ENCODE assay signal across 19 mouse cellular contexts in the genomic region with DNA sequence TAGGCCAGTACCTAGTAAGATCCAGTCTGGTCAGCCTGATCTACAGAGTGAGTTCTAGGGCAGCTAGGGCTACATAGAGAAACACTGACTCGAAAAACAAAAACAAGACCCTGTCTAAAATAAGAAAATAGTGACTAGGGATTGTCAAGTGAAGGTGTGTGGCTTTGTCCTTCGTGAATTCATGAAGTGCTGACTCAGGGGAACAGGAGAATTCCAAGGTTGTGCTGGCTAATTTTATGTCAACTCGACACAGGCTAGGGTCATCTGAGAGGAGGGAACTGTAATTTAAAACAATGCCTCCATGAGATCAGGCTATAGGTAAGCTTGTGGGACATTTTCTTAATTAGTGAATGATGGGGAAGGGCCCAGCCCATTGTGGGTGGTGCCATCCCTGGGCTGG. TPM values are rescaled to one million over a fixed set of nuclear protein-coding genes. Genes with fewer than 3 reads are reported as not detected.
DNase-seq lines count a peak whose midpoint lies in the region; ATAC-seq and TF ChIP-seq lines count a peak whose summit lies in the region.
"Had no signal": no experiment of that assay in that cellular context is flagged by ENCODE, and none has a peak within 500 bp of the region (broad histone marks: within the 10 kb centered on the region; RNA-seq: fewer than 3 reads in every experiment).

No protein-coding gene starts in this region.

- peaks cover 4% of the 10 kb centered on the region; the same call in 1 of the 2 replicates for H3K4me1 ChIP-seq in heart, embryonic 13.5 days
- H3K4me1 ChIP-seq in heart, embryonic 10.5 days: no peaks in the 10 kb centered on the region
- no peaks in the 10 kb centered on the region for H3K4me1 ChIP-seq in midbrain, embryonic 10.5 days
- H3K4me1 ChIP-seq in midbrain, embryonic 11.5 days (ENCODE audit: control insufficient read depth, insufficient read depth, low read length): no peaks in the 10 kb centered on the region
- H3K4me1 ChIP-seq in ES-E14 (ENCODE audit: control insufficient read depth in 2 of 2, insufficient read depth in 2 of 2, low read length in 2 of 2, poor library complexity in 1 of 2): peaks cover 0 to 7% of the 10 kb centered on the region in 2 experiments; a peak in 1 of 4 replicates
- H3K4me1 ChIP-seq: embryonic facial prominence, embryonic 13.5 days; forebrain, embryonic 12.5 days had no signal

- ATAC-seq in heart, embryonic 13.5 days (ENCODE audit: extremely low read depth, insufficient number of reproducible peaks, low FRiP score, low TSS enrichment): no peak
- ATAC-seq in midbrain, embryonic 11.5 days (ENCODE audit: low FRiP score): no peak

- no peak for DNase-seq in heart, embryonic 10.5 days (ENCODE audit: low spot score)
- no peak for DNase-seq in midbrain, embryonic 10.5 days (ENCODE audit: low spot score)
- DNase-seq in midbrain, embryonic 11.5 days (ENCODE audit: low spot score, missing footprints): no peak
- DNase-seq in ES-E14 (ENCODE audit: low read depth, low spot score): no peak
- DNase-seq in adrenal gland, postnatal 10 days: no peak
- DNase-seq in embryo, embryonic 11 days: no peak
- DNase-seq: adrenal gland, postnatal 25 days; B cell, adult 2 months; cerebellum, adult 11 months; cerebellum, adult 18-20 months; cerebellum, adult 8-10 months; cerebellum, adult 9-11 months; cerebellum, postnatal 14 days had no signal

- no peak overlapping the region for H3K4me3 ChIP-seq in heart, embryonic 13.5 days
- no peak overlapping the region for H3K4me3 ChIP-seq in heart, embryonic 10.5 days
- peak overlapping the region; percentile 26; the same call in 1 of the 2 replicates for H3K4me3 ChIP-seq in midbrain, embryonic 10.5 days
- no peak overlapping the region for H3K4me3 ChIP-seq in midbrain, embryonic 11.5 days (ENCODE audit: low read depth, low read length)
- H3K4me3 ChIP-seq in ES-E14 (ENCODE audit: insufficient read depth in 1 of 2, low read depth in 1 of 2, low read length in 2 of 2, poor library complexity in 1 of 2, severe bottlenecking in 1 of 2): no peak overlapping the region
- H3K4me3 ChIP-seq: erythroblast, embryonic 14.5 days; forebrain, embryonic 12.5 days had no signal

- no peak overlapping the region for H3K4me2 ChIP-seq in heart, embryonic 13.5 days
- H3K4me2 ChIP-seq in midbrain, embryonic 11.5 days: no peak overlapping the region

- H3K27ac ChIP-seq in heart, embryonic 13.5 days (replicated peaks): no peak overlapping the region
- H3K27ac ChIP-seq in heart, embryonic 10.5 days: no peak overlapping the region
- H3K27ac ChIP-seq in midbrain, embryonic 10.5 days (replicated peaks): 0 out of 2 replicates have a peak overlapping the region, but pooled peaks have one; percentile 69
- H3K27ac ChIP-seq in midbrain, embryonic 11.5 days (ENCODE audit: low read depth, low read length): no peak overlapping the region
- no peak overlapping the region for H3K27ac ChIP-seq in ES-E14 (ENCODE audit: insufficient read depth, low read depth, low read length, poor library complexity, severe bottlenecking)
- H3K27ac ChIP-seq: embryonic facial prominence, embryonic 13.5 days; embryonic facial prominence, embryonic 15.5 days; forebrain, embryonic 12.5 days had no signal

- in situ Hi-C loops in ES-E14 (cut with MboI; ENCODE audit: low sequenced_read_pairs in 2 of 2, unreplicated experiment in 2 of 2): no loop called here

- H3K36me3 ChIP-seq in heart, embryonic 13.5 days: no peaks in the 10 kb centered on the region
- no peaks in the 10 kb centered on the region for H3K36me3 ChIP-seq in heart, embryonic 10.5 days
- no peaks in the 10 kb centered on the region for H3K36me3 ChIP-seq in midbrain, embryonic 10.5 days
- H3K36me3 ChIP-seq in midbrain, embryonic 11.5 days (ENCODE audit: control insufficient read depth, insufficient read depth, low read length): no peaks in the 10 kb centered on the region
- H3K36me3 ChIP-seq in ES-E14 (ENCODE audit: control insufficient read depth, insufficient read depth, low read length, poor library complexity, severe bottlenecking): no peaks in the 10 kb centered on the region
- H3K36me3 ChIP-seq: embryonic facial prominence, embryonic 13.5 days; embryonic facial prominence, embryonic 15.5 days; forebrain, embryonic 10.5 days; forebrain, embryonic 12.5 days had no signal

- 68% methylated on average over 3 of the region's 3 CpGs for WGBS in heart, embryonic 13.5 days
- 76% methylated on average over 3 of the region's 3 CpGs for WGBS in heart, embryonic 10.5 days
- 77% methylated on average over 3 of the region's 3 CpGs for WGBS in midbrain, embryonic 10.5 days
- 80% methylated on average over 3 of the region's 3 CpGs for WGBS in midbrain, embryonic 11.5 days

- H3K9me3 ChIP-seq in heart, embryonic 13.5 days: no peaks in the 10 kb centered on the region
- no peaks in the 10 kb centered on the region for H3K9me3 ChIP-seq in heart, embryonic 10.5 days
- no peaks in the 10 kb centered on the region for H3K9me3 ChIP-seq in midbrain, embryonic 10.5 days (replicated peaks)
- no peaks in the 10 kb centered on the region for H3K9me3 ChIP-seq in midbrain, embryonic 11.5 days (ENCODE audit: control insufficient read depth, low read length)
- H3K9me3 ChIP-seq in ES-E14 (ENCODE audit: control insufficient read depth, insufficient read depth, low read depth, low read length): no peaks in the 10 kb centered on the region
- H3K9me3 ChIP-seq: embryonic facial prominence, embryonic 13.5 days; embryonic facial prominence, embryonic 15.5 days; forebrain, embryonic 10.5 days; forebrain, embryonic 12.5 days had no signal

- peaks cover 4% of the 10 kb centered on the region; the same call in 1 of the 2 replicates for H3K27me3 ChIP-seq in heart, embryonic 13.5 days (replicated peaks)
- no peaks in the 10 kb centered on the region for H3K27me3 ChIP-seq in heart, embryonic 10.5 days (ENCODE audit: insufficient read depth, poor library complexity, severe bottlenecking)
- H3K27me3 ChIP-seq in midbrain, embryonic 10.5 days (ENCODE audit: low read depth, poor library complexity, severe bottlenecking): peaks cover 10% of the 10 kb centered on the region
- H3K27me3 ChIP-seq in midbrain, embryonic 11.5 days (ENCODE audit: control insufficient read depth, insufficient read depth, low read length): no peaks in the 10 kb centered on the region
- H3K27me3 ChIP-seq: embryonic facial prominence, embryonic 13.5 days; embryonic facial prominence, embryonic 15.5 days; forebrain, embryonic 12.5 days had no signal

- H3K9ac ChIP-seq in heart, embryonic 13.5 days: 0 out of 2 replicates have a peak overlapping the region, but pooled peaks have one; percentile 58
- H3K9ac ChIP-seq in midbrain, embryonic 11.5 days (ENCODE audit: low read length): no peak overlapping the region
- H3K9ac ChIP-seq in ES-E14 (ENCODE audit: insufficient read depth, low read depth, low read length, poor library complexity, severe bottlenecking): no peak overlapping the region
- H3K9ac ChIP-seq: embryonic facial prominence, embryonic 13.5 days; embryonic facial prominence, embryonic 15.5 days; forebrain, embryonic 12.5 days had no signal

TF ChIP-seq in ES-E14, 5 proteins besides CTCF, POLR2A, EP300 and RAD21:
- TF ChIP-seq ZNF384 (IDR thresholded peaks at IDR 0.05; ENCODE audit: low read depth, low read length) (no peak), MAFK (IDR thresholded peaks at IDR 0.05; ENCODE audit: insufficient read depth, low read depth, low read length) (peak; percentile 82)

RNA-seq across cellular contexts. Expression of a gene that starts 4.6 kb away (rescaled TPM):
- polyA plus RNA-seq in heart, embryonic 13.5 days (2015; fragmentation: Nextera tagmentation; extraction: Ambion mirVana): 55.2 and 57.1 TPM in 2 replicates
- 66.0 and 68.7 TPM in 2 replicates for polyA plus RNA-seq in heart, embryonic 10.5 days (2016; fragmentation: Nextera tagmentation; extraction: Ambion mirVana)
- 75.2 and 110 TPM in 2 replicates for polyA plus RNA-seq in midbrain, embryonic 10.5 days (2016; fragmentation: Nextera tagmentation; extraction: Ambion mirVana)
- 124 and 138 TPM in 2 replicates for polyA plus RNA-seq in midbrain, embryonic 11.5 days (2014; fragmentation: Nextera tagmentation; extraction: Ambion mirVana)
- 18.9 and 22.8 TPM in 2 replicates for total RNA-seq in ES-E14 (2012; rRNA removed)
- total RNA-seq in adrenal gland, postnatal 10 days (2021): 100 to 1,000 TPM in 1 of 2 experiments, 10 to 100 TPM in 1; 94.1 to 123 TPM

RNA-seq across cellular contexts. Expression of a gene that starts 39.5 kb away (rescaled TPM):
- 1,202 and 1,344 TPM in 2 replicates for polyA plus RNA-seq in heart, embryonic 13.5 days (2015; fragmentation: Nextera tagmentation; extraction: Ambion mirVana)
- 1,508 and 1,550 TPM in 2 replicates for polyA plus RNA-seq in heart, embryonic 10.5 days (2016; fragmentation: Nextera tagmentation; extraction: Ambion mirVana)
- 833 and 890 TPM in 2 replicates for polyA plus RNA-seq in midbrain, embryonic 10.5 days (2016; fragmentation: Nextera tagmentation; extraction: Ambion mirVana)
- 683 and 746 TPM in 2 replicates for polyA plus RNA-seq in midbrain, embryonic 11.5 days (2014; fragmentation: Nextera tagmentation; extraction: Ambion mirVana)
- total RNA-seq in ES-E14 (2012; rRNA removed): 894 and 1,090 TPM in 2 replicates
- 100 to 1,000 TPM; 739 to 765 TPM for total RNA-seq in adrenal gland, postnatal 10 days (2021)

RNA-seq across cellular contexts. Expression of a gene that starts 43.0 kb away (rescaled TPM):
- polyA plus RNA-seq in heart, embryonic 13.5 days (2015; fragmentation: Nextera tagmentation; extraction: Ambion mirVana): 26.8 and 27.0 TPM in 2 replicates
- polyA plus RNA-seq in heart, embryonic 10.5 days (2016; fragmentation: Nextera tagmentation; extraction: Ambion mirVana): 31.0 and 34.3 TPM in 2 replicates
- polyA plus RNA-seq in midbrain, embryonic 10.5 days (2016; fragmentation: Nextera tagmentation; extraction: Ambion mirVana): 42.0 and 49.2 TPM in 2 replicates
- 43.1 and 43.8 TPM in 2 replicates for polyA plus RNA-seq in midbrain, embryonic 11.5 days (2014; fragmentation: Nextera tagmentation; extraction: Ambion mirVana)
- 39.6 and 41.3 TPM in 2 replicates for total RNA-seq in ES-E14 (2012; rRNA removed)
- 10 to 100 TPM; 37.4 TPM for total RNA-seq in adrenal gland, postnatal 10 days (2021)

RNA-seq across cellular contexts. Expression of a gene that starts 43.2 kb away (rescaled TPM):
- 58.0 and 63.9 TPM in 2 replicates for polyA plus RNA-seq in heart, embryonic 13.5 days (2015; fragmentation: Nextera tagmentation; extraction: Ambion mirVana)
- polyA plus RNA-seq in heart, embryonic 10.5 days (2016; fragmentation: Nextera tagmentation; extraction: Ambion mirVana): 76.5 and 87.9 TPM in 2 replicates
- polyA plus RNA-seq in midbrain, embryonic 10.5 days (2016; fragmentation: Nextera tagmentation; extraction: Ambion mirVana): 149 and 151 TPM in 2 replicates
- polyA plus RNA-seq in midbrain, embryonic 11.5 days (2014; fragmentation: Nextera tagmentation; extraction: Ambion mirVana): 131 and 154 TPM in 2 replicates
- 25.3 and 28.2 TPM in 2 replicates for total RNA-seq in ES-E14 (2012; rRNA removed)
- 10 to 100 TPM; 58.0 to 59.9 TPM for total RNA-seq in adrenal gland, postnatal 10 days (2021)

RNA-seq across cellular contexts. Expression of a gene that starts 44.0 kb away (rescaled TPM):
- polyA plus RNA-seq in heart, embryonic 13.5 days (2015; fragmentation: Nextera tagmentation; extraction: Ambion mirVana): 3.2 and 4.5 TPM in 2 replicates
- 3.2 and 4.0 TPM in 2 replicates for polyA plus RNA-seq in heart, embryonic 10.5 days (2016; fragmentation: Nextera tagmentation; extraction: Ambion mirVana)
- 1.8 and 2.9 TPM in 2 replicates for polyA plus RNA-seq in midbrain, embryonic 10.5 days (2016; fragmentation: Nextera tagmentation; extraction: Ambion mirVana)
- polyA plus RNA-seq in midbrain, embryonic 11.5 days (2014; fragmentation: Nextera tagmentation; extraction: Ambion mirVana): 3.4 and 3.7 TPM in 2 replicates
- 2.0 and 3.7 TPM in 2 replicates for total RNA-seq in ES-E14 (2012; rRNA removed)
- total RNA-seq in adrenal gland, postnatal 10 days (2021): 10 to 100 TPM; 10.9 to 17.3 TPM
